Mouse (Mus musculus): ENCODE results near the gene Smug1.

DNA sequence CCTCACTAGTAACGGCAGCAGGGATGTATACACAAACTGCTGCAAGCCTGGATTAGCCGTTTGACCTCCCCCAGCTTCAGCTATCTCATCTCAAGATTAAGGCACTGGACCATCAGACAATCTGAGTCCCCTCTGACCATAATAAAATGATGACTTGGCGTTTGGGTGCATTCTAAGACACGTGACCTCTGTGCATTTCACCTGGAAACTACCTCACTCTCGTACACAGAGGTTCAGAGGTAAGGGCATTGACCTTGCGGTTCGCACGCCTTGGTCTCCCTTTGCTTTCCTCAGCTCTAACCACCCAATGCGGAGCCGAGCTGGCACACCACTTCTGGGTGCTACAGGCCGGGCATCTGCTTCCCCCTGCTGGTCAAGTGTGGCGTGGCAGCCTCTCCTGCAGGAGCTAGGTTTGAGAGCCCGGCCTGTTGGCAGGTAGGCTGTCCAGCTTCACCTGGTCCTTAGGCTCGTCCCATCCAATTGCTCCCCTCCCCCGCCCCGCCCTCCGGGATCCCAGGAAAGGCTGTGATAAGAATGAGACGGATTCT, 10.1 kb upstream of the Smug1 start:
- peak; percentile 99 for TF ChIP-seq CTCF (IDR thresholded peaks at IDR 0.05; ENCODE audit: control insufficient read depth, insufficient read depth, insufficient read length)
- TF ChIP-seq MAX (IDR thresholded peaks at IDR 0.05) = peak; percentile 57
- TF ChIP-seq FOSL1 (IDR thresholded peaks at IDR 0.05; ENCODE audit: insufficient read depth, low read length, poor library complexity, severe bottlenecking) = no peak
- TF ChIP-seq CEBPB (IDR thresholded peaks at IDR 0.05; ENCODE audit: low read depth) = no peak
- peak; percentile 58 for TF ChIP-seq USF1 (IDR thresholded peaks at IDR 0.05; ENCODE audit: low read depth)
- no peak for TF ChIP-seq MYOD1 (IDR thresholded peaks at IDR 0.05; ENCODE audit: control insufficient read depth, insufficient read length, low read depth)

Measured in C2C12 (cell line).